Mouse (Mus musculus) retina, postnatal 1 day (tissue): ENCODE measurements around the gene Usp7.

Experiments used
- DNase-seq: peaks from one replicate; pipeline ENCODE4 v3.0.0-alpha.2; 2012

Usp7 gene

GRCm38 (mm10) chr16:8670041-8671035, 121.8 kb downstream of the Usp7 start:
- DNase-seq: peak; percentile 91

GRCm38 (mm10) chr16:8669432-8669831, 122.7 kb downstream of the Usp7 start:
- DNase-seq: no peak

- no peak for DNase-seq
Observed at GRCm38 (mm10) chr16:8668386-8668785, 123.7 kb downstream of the Usp7 start.

- DNase-seq: no peak
Observed at GRCm38 (mm10) chr16:8667814-8668213, 124.3 kb downstream of the Usp7 start.

GRCm38 (mm10) chr16:8667261-8667660, 124.8 kb downstream of the Usp7 start:
- no peak for DNase-seq

- DNase-seq: no peak
Observed at GRCm38 (mm10) chr16:8666452-8666851, 125.7 kb downstream of the Usp7 start.

- DNase-seq: no peak
Observed at GRCm38 (mm10) chr16:8665367-8665766, 126.7 kb downstream of the Usp7 start.

- DNase-seq: no peak
Observed at GRCm38 (mm10) chr16:8663606-8664539, 128.2 kb downstream of the Usp7 start.

- DNase-seq: no peak
Observed at GRCm38 (mm10) chr16:8663022-8663421, 129.1 kb downstream of the Usp7 start.

GRCm38 (mm10) chr16:8658764-8659163, 133.3 kb downstream of the Usp7 start:
- DNase-seq: no peak

- DNase-seq: no peak
Observed at GRCm38 (mm10) chr16:8658349-8658748, 133.8 kb downstream of the Usp7 start.

GRCm38 (mm10) chr16:8656256-8656655, 135.9 kb downstream of the Usp7 start:
- no peak for DNase-seq

- no peak for DNase-seq
Observed at GRCm38 (mm10) chr16:8655599-8655998, 136.5 kb downstream of the Usp7 start.

GRCm38 (mm10) chr16:8655108-8655507, 137.0 kb downstream of the Usp7 start:
- no peak for DNase-seq

- no peak for DNase-seq
Observed at GRCm38 (mm10) chr16:8650007-8650406, 142.1 kb downstream of the Usp7 start.

GRCm38 (mm10) chr16:8645546-8645945, 146.6 kb downstream of the Usp7 start:
- DNase-seq: no peak

- DNase-seq: peak; percentile 51
Observed at GRCm38 (mm10) chr16:8643855-8644254, 148.3 kb downstream of the Usp7 start.
